Mouse (Mus musculus) heart, postnatal 4 days (tissue): ENCODE measurements around the gene C7. TPM values are rescaled to one million over a fixed set of nuclear protein-coding genes. Genes with fewer than 3 reads are reported as not detected.
A peak's percentile ranks its signal among the peaks of the same experiment; 100 is the strongest.
"Not testable (repeated sequence)": the region's sequence is repeated elsewhere in the genome, so short reads cannot be mapped to it uniquely, and the experiment has no call there.

Experiments used
- DNase-seq: peaks from one replicate; pipeline ENCODE4 v3.0.0; 2021
- total RNA-seq, 2 experiments: library from RNA; stranded (reverse); gene quantifications; 2 replicates each; pipeline ENCODE4 v1.2.3; 2021

The C7 gene
- total RNA-seq = under 1 TPM; 0.10 to 0.32 TPM

DNA sequence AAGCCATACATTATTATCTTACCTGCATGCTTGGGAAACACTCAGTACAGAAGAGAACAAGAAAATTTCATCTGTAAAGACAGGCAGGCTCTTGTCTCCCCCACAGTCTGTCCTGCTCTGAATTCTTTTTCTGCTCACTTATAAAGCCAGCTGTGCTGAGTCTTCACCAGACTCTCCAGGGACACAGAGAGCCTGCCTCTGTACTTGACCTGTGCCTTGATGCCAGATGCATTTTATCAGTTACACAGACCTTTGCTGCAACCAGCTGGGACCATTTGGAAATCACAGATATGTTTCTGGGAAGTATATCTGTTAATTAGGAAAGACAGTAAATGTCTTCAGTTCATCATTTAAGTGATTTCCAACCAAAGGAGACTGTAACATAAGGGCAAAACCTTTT is at the start of gene C7:
C7 (minus strand) TSS at position 106 of the 400 bp plus-strand sequence.
- no peak for DNase-seq

- DNase-seq = no peak
Observed at GRCm38 (mm10) chr15:5112651-5113050, 49.1 kb upstream of the C7 start.

GRCm38 (mm10) chr15:5108655-5109040 is 45.1 kb upstream of the C7 start:
- no peak for DNase-seq

DNA sequence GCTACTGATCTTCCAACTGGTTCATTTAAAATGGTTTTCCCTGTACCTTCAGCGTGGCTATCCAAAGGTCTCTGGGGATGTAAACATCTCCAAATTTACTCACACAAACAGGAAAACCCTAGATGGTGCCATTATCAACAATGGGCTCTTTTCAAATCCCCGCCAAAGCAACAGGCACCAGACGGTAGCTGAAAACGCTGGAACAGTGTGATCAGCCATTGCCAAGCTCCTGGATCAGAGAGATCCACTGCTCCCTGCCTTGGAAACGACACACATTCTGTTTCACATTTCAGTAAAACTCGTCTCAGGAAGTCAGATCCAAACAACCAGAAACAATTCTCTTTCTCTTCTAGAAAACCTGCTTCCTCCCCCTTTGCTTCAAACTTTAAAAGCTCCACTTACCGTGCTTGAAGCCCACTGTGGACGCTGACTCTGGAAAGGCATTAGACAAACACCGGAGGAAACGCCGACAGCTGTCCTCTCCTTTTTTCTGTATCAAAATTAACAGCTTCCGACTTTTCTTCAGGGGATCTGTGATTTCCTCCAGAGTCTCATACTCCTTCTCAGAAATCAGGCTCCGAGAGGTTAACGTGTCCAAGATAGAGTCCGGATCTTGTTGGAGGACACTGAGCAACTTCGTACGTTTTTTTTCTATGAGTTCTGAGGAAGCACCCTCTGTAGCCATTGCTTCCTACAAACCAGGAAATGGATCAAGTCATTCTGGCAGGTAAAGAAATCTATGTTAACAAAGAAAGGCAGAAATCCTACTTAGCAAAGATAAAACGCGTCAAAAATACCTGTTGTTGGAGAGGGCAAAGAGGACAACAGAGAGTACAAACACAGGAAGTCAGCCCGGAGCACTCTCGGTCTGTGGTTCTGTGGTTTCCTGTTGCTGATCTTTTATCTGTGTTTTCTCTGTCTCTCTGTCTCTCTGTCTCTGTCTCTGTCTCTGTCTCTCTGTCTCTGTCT is 44.4 kb upstream of the C7 start, which contains the start of gene Card6:
Card6 (minus strand) TSS at position 854 of the 969 bp plus-strand sequence.
- no peak for DNase-seq

GRCm38 (mm10) chr15:5106293-5106692 is 42.8 kb upstream of the C7 start:
- no peak for DNase-seq

DNA sequence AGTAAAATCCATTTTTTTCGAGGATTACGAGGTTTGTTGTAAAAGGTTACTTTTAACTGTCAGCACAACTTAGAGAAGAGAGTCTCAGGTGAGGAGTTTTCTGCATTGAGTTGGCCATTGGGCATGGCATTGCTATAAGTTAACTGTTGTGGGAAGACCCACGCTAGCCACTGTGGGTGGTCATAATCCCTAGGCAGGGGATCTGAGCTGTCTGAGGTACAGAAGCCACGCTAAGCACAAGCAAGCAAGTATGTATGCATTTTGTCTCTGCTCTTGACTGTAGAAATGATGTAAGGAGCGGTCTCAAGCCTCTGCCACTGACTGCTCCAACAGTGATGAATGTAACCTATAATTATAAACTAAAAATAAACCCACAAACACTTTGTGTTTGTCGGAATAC is 42.4 kb upstream of the C7 start:
- no peak for DNase-seq

GRCm38 (mm10) chr15:5102312-5102711 is 38.8 kb upstream of the C7 start:
- DNase-seq = no peak

- DNase-seq = no peak
Observed at GRCm38 (mm10) chr15:5097376-5097775, 33.8 kb upstream of the C7 start.

GRCm38 (mm10) chr15:5095534-5096301 is 32.2 kb upstream of the C7 start:
- no peak for DNase-seq

DNA sequence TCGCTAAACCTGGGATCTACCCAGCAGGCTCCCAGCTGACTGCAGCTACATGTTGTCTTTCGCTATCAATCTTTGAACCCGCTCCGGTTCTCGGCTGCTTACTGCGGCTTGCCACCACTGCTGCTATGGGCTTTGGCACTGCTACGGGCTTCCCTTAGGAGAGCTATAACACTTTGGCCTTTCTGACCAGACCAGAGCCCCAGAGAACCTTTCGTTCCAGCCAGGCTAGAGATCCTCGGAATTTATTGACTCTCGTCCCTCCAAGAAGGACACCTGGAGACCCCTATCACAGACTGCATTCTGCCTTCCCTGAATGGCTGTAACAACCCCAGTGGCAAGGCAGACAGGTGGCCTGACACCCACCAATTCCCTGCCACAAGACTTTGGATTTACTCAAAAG is 26.6 kb upstream of the C7 start:
- DNase-seq = no peak

DNA sequence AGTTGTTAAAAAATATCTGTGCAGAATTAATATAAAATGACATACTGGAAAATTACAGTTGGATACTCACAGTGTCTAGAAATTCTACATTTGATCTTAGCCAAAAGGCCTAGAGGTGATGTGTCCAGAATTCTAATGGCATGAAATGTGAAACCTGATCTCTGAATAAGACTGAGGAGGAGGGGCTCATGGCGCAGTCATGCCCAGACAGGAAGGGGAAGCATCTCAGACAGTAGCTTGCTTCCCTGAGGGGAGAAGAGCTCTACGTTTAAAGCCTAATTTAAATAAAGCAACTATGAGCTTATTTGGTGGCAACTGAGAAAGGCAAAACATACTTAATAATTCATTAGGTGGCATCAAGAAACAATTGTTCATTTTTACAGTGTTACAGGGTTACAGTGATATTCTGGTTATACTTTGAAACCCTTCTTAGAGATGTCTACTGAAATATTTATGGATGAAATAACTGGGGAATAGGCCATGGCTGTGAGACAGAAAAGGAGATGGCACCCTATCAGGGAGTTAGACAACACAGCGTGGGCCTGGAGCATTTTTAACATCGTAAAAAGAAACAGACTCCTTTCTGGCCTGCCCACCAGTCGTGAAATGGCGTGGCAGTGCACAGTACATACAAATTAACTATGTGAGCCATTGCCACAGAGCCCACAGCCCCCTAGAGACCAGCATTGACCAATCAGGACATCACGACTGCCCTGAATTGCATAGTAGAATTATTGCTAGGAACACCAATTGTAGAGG is 25.5 kb upstream of the C7 start:
- DNase-seq = no peak

GRCm38 (mm10) chr15:5086162-5086561 is 22.6 kb upstream of the C7 start:
- no peak for DNase-seq

DNA sequence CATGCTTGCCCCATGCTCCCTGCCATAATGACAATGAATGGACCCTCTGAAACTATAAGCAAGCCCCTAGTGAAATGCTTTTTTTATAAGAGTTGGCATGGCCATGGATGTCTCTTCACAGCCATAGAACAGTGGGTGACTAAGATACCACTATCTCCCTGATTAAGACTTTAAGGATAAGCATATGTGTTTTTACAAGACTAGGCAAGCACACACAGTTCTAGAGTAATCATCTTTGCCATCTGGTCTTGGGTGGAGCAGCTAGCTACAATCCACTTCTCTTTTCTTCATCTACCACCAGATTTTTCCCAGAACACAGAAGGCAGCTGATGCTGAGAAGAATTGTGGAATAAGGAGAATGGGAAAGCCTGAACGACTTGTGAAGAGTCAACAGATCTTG is 17.7 kb upstream of the C7 start:
- no peak for DNase-seq

GRCm38 (mm10) chr15:5068801-5069518 is 5.4 kb upstream of the C7 start:
- DNase-seq = peak; percentile 39

- peak; percentile 12 for DNase-seq
Observed at GRCm38 (mm10) chr15:5045560-5046284, 17.8 kb downstream of the C7 start.

- no peak for DNase-seq
Observed at GRCm38 (mm10) chr15:5029256-5029655, 34.3 kb downstream of the C7 start.

DNA sequence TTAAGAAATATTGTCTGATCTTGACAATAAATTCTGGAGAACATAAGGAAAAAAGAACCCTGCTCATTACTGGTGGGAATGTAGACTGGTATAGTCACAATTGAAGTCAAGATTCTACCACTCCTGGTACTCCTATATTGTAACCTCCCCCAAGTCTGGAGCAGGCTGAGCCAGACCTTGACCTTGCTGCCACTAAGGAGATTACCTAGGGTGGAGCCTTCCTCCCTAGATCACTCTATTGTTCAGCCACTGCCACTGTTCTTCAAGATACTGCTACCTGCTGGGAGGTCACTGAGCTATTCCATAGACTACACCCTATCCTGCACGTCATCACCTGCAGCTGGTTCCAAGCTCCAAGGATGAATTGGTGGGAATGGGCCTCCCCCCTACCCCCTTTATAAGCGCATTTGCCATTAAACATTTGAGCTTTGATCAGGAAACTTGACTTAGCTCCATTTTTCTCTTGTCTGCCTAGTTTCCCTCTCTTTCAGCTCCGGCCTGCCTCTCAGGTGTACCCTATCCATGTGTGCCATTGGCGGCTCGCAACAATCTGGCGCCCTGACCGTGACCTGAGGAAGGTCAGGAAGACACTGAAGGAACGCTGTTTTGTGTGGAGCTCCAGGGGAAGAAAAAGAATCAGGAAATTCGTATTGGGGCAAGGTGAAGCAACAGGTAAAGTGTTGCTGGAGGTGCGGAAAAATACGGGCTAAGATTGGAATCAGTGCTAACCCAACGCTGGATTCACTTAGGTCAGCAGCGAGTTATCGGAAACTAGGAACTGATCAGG is 39.9 kb downstream of the C7 start:
- not testable (repeated sequence) for DNase-seq

DNA sequence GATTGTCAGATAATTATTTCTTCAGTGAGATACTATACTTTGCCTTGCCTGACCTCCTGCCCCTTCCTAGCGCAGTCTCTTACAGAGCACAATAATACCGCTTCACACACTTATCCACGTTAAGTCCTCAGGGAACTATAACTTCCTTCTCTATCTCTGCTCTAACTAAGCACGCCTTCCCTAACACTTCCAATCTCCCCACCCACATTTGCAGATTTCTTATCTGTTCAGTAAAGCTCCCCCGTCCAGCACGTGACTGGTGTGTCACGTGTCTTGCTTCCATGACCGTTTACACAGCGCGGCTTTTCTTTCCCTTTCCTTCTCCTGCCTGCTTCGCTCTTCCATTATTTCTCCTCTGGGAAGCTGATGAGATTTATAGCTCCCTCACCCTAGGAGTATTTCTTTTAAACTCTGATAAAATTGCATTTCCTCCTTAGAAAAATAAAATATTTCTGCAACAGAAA is 53.9 kb downstream of the C7 start:
- no peak for DNase-seq

GRCm38 (mm10) chr15:5003503-5004196 is 59.9 kb downstream of the C7 start:
- no peak for DNase-seq

DNA sequence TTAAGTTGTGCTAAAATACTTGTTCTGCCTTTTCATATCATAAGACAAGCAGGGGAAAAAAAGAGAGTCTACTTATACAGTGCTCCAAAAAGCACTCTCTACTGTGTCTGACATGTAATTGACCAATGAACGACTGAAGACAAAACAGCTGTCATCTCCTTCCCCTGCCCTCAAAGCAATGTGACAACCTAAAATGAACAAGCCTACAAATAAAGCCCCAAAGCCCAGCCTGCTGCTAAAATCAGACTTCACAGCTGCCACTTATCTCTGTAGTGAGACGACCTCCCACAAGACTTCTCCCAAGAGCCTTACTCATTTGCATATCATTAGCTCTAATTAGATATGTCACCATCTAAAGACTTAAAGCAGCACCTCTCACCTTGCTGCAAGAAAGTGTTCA is 60.6 kb downstream of the C7 start:
- DNase-seq = no peak
